Mouse (Mus musculus): ENCODE results near the gene Mindy4b-ps. TPM values are rescaled to one million over a fixed set of nuclear protein-coding genes. Genes with fewer than 3 reads are reported as not detected.
A peak's percentile ranks its signal among the peaks of the same experiment; 100 is the strongest.

Mindy4b-ps gene
- total and polyA plus RNA-seq, 2 experiments from 2014 or later: 0.09 TPM; not detected in 1

- no peak overlapping the region for H3K4me2 ChIP-seq (ENCODE audit: low read depth, low read length)
- 90% methylated on average over 3 of the region's 3 CpGs for WGBS
- no peaks in the 10 kb centered on the region for H3K36me3 ChIP-seq (ENCODE audit: insufficient read depth, low read length)
- DNase-seq (ENCODE audit: low spot score): no peak
- H3K27me3 ChIP-seq (ENCODE audit: insufficient read depth, low read length): no peaks in the 10 kb centered on the region
- H3K27ac ChIP-seq: no peak overlapping the region
- ATAC-seq: no peak
- H3K4me1 ChIP-seq (ENCODE audit: insufficient read depth, low read length): no peaks in the 10 kb centered on the region
- H3K9me3 ChIP-seq (ENCODE audit: low read length): no peaks in the 10 kb centered on the region
- no peak for TF ChIP-seq CTCF (IDR thresholded peaks at IDR 0.05; ENCODE audit: low read depth)
- H3K4me3 ChIP-seq (ENCODE audit: low read length): no peak overlapping the region
- no peak overlapping the region for H3K9ac ChIP-seq (replicated peaks; ENCODE audit: low read length)
Measured at GRCm38 (mm10) chr3:58754361-58754760, 67.8 kb downstream of the Mindy4b-ps start.

DNA sequence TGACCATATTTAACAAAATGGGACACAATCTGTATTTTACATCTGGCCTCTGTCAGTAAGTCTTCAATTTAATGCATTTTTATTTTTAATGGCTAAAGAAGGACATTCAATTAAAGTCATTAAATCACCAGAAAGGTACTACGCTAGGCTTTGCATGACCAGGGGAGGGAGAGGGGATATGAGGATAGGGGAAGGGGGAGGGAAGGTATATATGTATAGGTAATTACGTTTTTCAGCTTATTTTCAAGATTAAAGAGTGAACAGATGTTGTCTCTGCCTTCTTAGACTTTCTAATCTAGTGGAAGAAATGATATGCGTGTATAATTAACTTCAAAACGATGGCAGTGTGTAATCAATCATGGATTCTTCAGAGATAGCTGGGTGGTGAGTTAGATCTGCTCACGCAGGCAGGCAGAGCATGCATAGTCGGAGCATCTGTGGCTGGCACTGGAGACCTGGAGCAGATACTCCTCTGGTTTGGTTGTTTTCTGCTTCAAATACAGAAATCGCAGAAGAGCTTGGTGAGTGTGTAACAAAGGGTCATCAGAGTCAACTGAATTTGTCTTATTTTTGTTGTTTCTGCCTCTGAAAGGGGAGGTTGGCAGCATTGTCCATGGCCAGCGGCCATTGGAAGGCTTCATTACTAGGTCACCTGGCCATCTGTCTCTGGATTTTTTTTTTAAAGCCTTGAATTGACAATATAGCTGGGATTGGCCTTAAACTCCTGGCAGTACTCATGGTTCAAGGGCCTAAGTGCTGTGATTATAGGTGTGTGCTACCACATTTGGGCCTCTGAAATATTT is 70.1 kb downstream of the Mindy4b-ps start:
- H3K4me2 ChIP-seq (ENCODE audit: low read depth, low read length): no peak overlapping the region
- no peaks in the 10 kb centered on the region for H3K4me1 ChIP-seq (ENCODE audit: insufficient read depth, low read length)
- no peak for ATAC-seq
- H3K4me3 ChIP-seq (ENCODE audit: low read length): no peak overlapping the region
- no peaks in the 10 kb centered on the region for H3K9me3 ChIP-seq (ENCODE audit: low read length)
- H3K9ac ChIP-seq (replicated peaks; ENCODE audit: low read length): no peak overlapping the region
- peak; percentile 13 for DNase-seq (ENCODE audit: low spot score)
- no peak overlapping the region for H3K27ac ChIP-seq
- H3K27me3 ChIP-seq (ENCODE audit: insufficient read depth, low read length): no peaks in the 10 kb centered on the region
- H3K36me3 ChIP-seq (ENCODE audit: insufficient read depth, low read length): no peaks in the 10 kb centered on the region
- 58% methylated on average over 8 of the region's 8 CpGs for WGBS
- no peak for TF ChIP-seq CTCF (IDR thresholded peaks at IDR 0.05; ENCODE audit: low read depth)

DNA sequence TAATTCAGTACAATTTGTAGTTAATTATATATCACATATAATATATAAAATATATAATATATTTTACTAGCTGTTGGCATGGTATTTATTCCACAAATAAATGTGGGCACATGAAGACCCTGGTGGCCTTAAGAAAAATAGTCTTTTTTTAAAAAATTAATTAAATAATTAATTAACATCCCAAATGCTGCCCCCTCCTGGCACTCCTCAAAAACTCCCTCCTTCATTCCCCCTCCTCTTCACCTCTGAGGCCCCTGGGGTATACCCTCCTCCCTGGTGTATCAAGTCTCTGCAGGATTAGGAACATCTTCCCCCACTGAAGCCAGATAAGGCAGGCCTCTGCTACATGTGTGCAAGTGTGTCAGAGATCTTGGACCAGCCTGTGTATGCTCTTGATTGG is 73.4 kb downstream of the Mindy4b-ps start:
- Histone ChIP-seq H3K27ac (no peak overlapping the region), H3K27me3 (ENCODE audit: insufficient read depth, low read length) (no peaks in the 10 kb centered on the region), H3K36me3 (ENCODE audit: insufficient read depth, low read length) (no peaks in the 10 kb centered on the region), H3K9me3 (ENCODE audit: low read length) (no peaks in the 10 kb centered on the region), H3K9ac (replicated peaks; ENCODE audit: low read length) (no peak overlapping the region), H3K4me2 (ENCODE audit: low read depth, low read length) (no peak overlapping the region), H3K4me1 (ENCODE audit: insufficient read depth, low read length) (no peaks in the 10 kb centered on the region), H3K4me3 (ENCODE audit: low read length) (no peak overlapping the region)
- ATAC-seq: no peak
- TF ChIP-seq CTCF (IDR thresholded peaks at IDR 0.05; ENCODE audit: low read depth): no peak
- DNase-seq (ENCODE audit: low spot score): no peak

DNA sequence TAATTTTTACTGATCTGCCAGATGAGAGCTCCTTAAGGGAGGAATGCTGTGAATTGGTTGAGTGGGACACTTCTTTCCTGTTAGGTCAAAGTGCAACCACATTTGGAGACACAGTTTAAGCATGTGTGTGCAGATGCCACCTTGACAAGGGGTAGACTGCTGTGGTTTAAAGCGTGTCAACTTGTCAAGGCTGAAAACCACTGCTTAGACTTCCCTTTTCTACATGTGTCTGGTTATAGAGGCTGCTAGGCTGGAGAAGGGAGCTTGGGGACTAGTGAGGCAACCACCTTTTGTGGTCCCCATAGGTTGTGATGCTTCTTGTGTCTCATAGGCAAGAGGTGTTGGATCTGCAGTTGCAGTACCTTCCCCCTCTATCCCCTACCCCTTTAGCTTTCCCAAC is 74.2 kb downstream of the Mindy4b-ps start:
- Histone ChIP-seq H3K27ac (no peak overlapping the region), H3K4me2 (ENCODE audit: low read depth, low read length) (no peak overlapping the region), H3K36me3 (ENCODE audit: insufficient read depth, low read length) (no peaks in the 10 kb centered on the region), H3K9ac (replicated peaks; ENCODE audit: low read length) (no peak overlapping the region), H3K4me3 (ENCODE audit: low read length) (no peak overlapping the region), H3K4me1 (ENCODE audit: insufficient read depth, low read length) (no peaks in the 10 kb centered on the region), H3K9me3 (ENCODE audit: low read length) (no peaks in the 10 kb centered on the region), H3K27me3 (ENCODE audit: insufficient read depth, low read length) (no peaks in the 10 kb centered on the region)
- no peak for TF ChIP-seq CTCF (IDR thresholded peaks at IDR 0.05; ENCODE audit: low read depth)
- 93% methylated on average over 1 of the region's 1 CpGs for WGBS
- no peak for DNase-seq (ENCODE audit: low spot score)
- ATAC-seq: no peak

GRCm38 (mm10) chr3:58739536-58739935 is 82.6 kb downstream of the Mindy4b-ps start:
- Histone ChIP-seq H3K36me3 (ENCODE audit: insufficient read depth, low read length) (no peaks in the 10 kb centered on the region), H3K4me3 (ENCODE audit: low read length) (no peak overlapping the region), H3K9ac (replicated peaks; ENCODE audit: low read length) (no peak overlapping the region), H3K9me3 (ENCODE audit: low read length) (no peaks in the 10 kb centered on the region), H3K4me1 (ENCODE audit: insufficient read depth, low read length) (no peaks in the 10 kb centered on the region), H3K4me2 (ENCODE audit: low read depth, low read length) (no peak overlapping the region), H3K27me3 (ENCODE audit: insufficient read depth, low read length) (no peaks in the 10 kb centered on the region), H3K27ac (no peak overlapping the region)
- 86% methylated on average over 2 of the region's 2 CpGs for WGBS
- no peak for TF ChIP-seq CTCF (IDR thresholded peaks at IDR 0.05; ENCODE audit: low read depth)
- ATAC-seq: no peak
- no peak for DNase-seq (ENCODE audit: low spot score)

Other genes with a start within 250 kb of the Mindy4b-ps start
- 186 and 211 TPM in 2 replicates for gene Selenot, start 245.7 kb downstream of the Mindy4b-ps start, total RNA-seq (2014; rRNA removed)
- gene Selenot, start 245.7 kb downstream of the Mindy4b-ps start, polyA plus RNA-seq (2015; fragmentation: Nextera tagmentation; extraction: Ambion mirVana): 24.5 and 26.8 TPM in 2 replicates
- 0.18 TPM in 1 of 2 replicates, not detected in the other for gene Erich6, start 185.1 kb downstream of the Mindy4b-ps start, total RNA-seq (2014; rRNA removed)
- gene Erich6, start 185.1 kb downstream of the Mindy4b-ps start, polyA plus RNA-seq (2015; fragmentation: Nextera tagmentation; extraction: Ambion mirVana): 0.42 and 0.44 TPM in 2 replicates
- gene Siah2, start 129.9 kb downstream of the Mindy4b-ps start, total RNA-seq (2014; rRNA removed): 22.5 and 29.4 TPM in 2 replicates
- gene Siah2, start 129.9 kb downstream of the Mindy4b-ps start, polyA plus RNA-seq (2015; fragmentation: Nextera tagmentation; extraction: Ambion mirVana): 11.9 and 13.4 TPM in 2 replicates
- gene Clrn1, start 63.0 kb upstream of the Mindy4b-ps start, total RNA-seq (2014; rRNA removed): 3.3 and 7.1 TPM in 2 replicates
- gene Clrn1, start 63.0 kb upstream of the Mindy4b-ps start, polyA plus RNA-seq (2015; fragmentation: Nextera tagmentation; extraction: Ambion mirVana): 3.7 TPM in 2 replicates
- 14.5 and 20.5 TPM in 2 replicates for gene Med12l, start 183.5 kb upstream of the Mindy4b-ps start, total RNA-seq (2014; rRNA removed)
- gene Med12l, start 183.5 kb upstream of the Mindy4b-ps start, polyA plus RNA-seq (2015; fragmentation: Nextera tagmentation; extraction: Ambion mirVana): 3.3 and 4.1 TPM in 2 replicates